ENCODE assay signal across 31 mouse cellular contexts in genomic region chr2:124507804-124508203, GRCm38 (mm10).
"Had no signal": no experiment of that assay in that cellular context is flagged by ENCODE, and none has a peak within 500 bp of the region (broad histone marks: within the 10 kb centered on the region; RNA-seq: fewer than 3 reads in every experiment).

No protein-coding gene starts in this region.

- H3K27ac ChIP-seq: limb, embryonic 10.5 days; limb, embryonic 12.5 days; limb, embryonic 13.5 days; limb, embryonic 15.5 days; liver, embryonic 12.5 days; liver, embryonic 13.5 days; liver, embryonic 14.5 days; liver, embryonic 15.5 days; lung, embryonic 15.5 days; macrophage; midbrain, embryonic 10.5 days; midbrain, embryonic 12.5 days; midbrain, embryonic 13.5 days; neural tube, embryonic 12.5 days; neural tube, embryonic 13.5 days had no signal

- ATAC-seq: liver, embryonic 12.5 days; liver, postnatal 0 days; lung, postnatal 0 days; midbrain, embryonic 13.5 days; midbrain, embryonic 16.5 days had no signal

- H3K4me3 ChIP-seq: limb, embryonic 10.5 days; limb, embryonic 12.5 days; limb, embryonic 13.5 days; limb, embryonic 15.5 days; liver, embryonic 12.5 days; liver, embryonic 13.5 days; liver, embryonic 15.5 days; lung, embryonic 15.5 days; megakaryocyte, embryonic 14.5 days; midbrain, embryonic 10.5 days; midbrain, embryonic 12.5 days; midbrain, embryonic 13.5 days; myocyte; neural tube, embryonic 12.5 days; neural tube, embryonic 13.5 days had no signal

- H3K9ac ChIP-seq: limb, embryonic 12.5 days; limb, embryonic 13.5 days; limb, embryonic 15.5 days; liver, embryonic 12.5 days; liver, embryonic 13.5 days; liver, embryonic 14.5 days; liver, embryonic 15.5 days; liver, postnatal 0 days; lung, embryonic 14.5 days; lung, embryonic 15.5 days; midbrain, embryonic 12.5 days; midbrain, embryonic 13.5 days; neural tube, embryonic 12.5 days; neural tube, embryonic 13.5 days had no signal

- H3K4me1 ChIP-seq: limb, embryonic 10.5 days; limb, embryonic 12.5 days; limb, embryonic 13.5 days; limb, embryonic 15.5 days; liver, embryonic 12.5 days; liver, embryonic 13.5 days; liver, embryonic 15.5 days; lung, embryonic 15.5 days; megakaryocyte, embryonic 14.5 days had no signal

- H3K4me2 ChIP-seq: limb, embryonic 12.5 days; limb, embryonic 13.5 days; limb, embryonic 15.5 days; liver, embryonic 11.5 days; liver, embryonic 12.5 days; liver, embryonic 13.5 days; liver, embryonic 15.5 days; lung, embryonic 14.5 days; lung, embryonic 15.5 days; midbrain, embryonic 12.5 days; midbrain, embryonic 13.5 days; neural tube, embryonic 12.5 days; neural tube, embryonic 13.5 days had no signal

- H3K9me3 ChIP-seq: limb, embryonic 10.5 days; limb, embryonic 12.5 days; limb, embryonic 13.5 days; limb, embryonic 15.5 days; liver, embryonic 12.5 days; liver, embryonic 13.5 days; liver, embryonic 15.5 days; lung, embryonic 15.5 days; megakaryocyte, embryonic 14.5 days; midbrain, embryonic 10.5 days; midbrain, embryonic 12.5 days; midbrain, embryonic 13.5 days; neural tube, embryonic 12.5 days; neural tube, embryonic 13.5 days had no signal

- H3K36me3 ChIP-seq: limb, embryonic 10.5 days; limb, embryonic 12.5 days; limb, embryonic 13.5 days; limb, embryonic 15.5 days; liver, embryonic 12.5 days; liver, embryonic 13.5 days; liver, embryonic 15.5 days; lung, embryonic 15.5 days; midbrain, embryonic 10.5 days; midbrain, embryonic 12.5 days; midbrain, embryonic 13.5 days; neural tube, embryonic 12.5 days; neural tube, embryonic 13.5 days had no signal

- H3K27me3 ChIP-seq: limb, embryonic 12.5 days; limb, embryonic 13.5 days; limb, embryonic 15.5 days; liver, embryonic 12.5 days; liver, embryonic 13.5 days; liver, embryonic 15.5 days; lung, embryonic 15.5 days; megakaryocyte, embryonic 14.5 days; neural tube, embryonic 12.5 days; neural tube, embryonic 13.5 days had no signal

- DNase-seq: left cerebral cortex, postnatal 4 days; liver; liver, embryonic 13.5 days; liver, postnatal 0 days; lung, adult 18-20 months; lung, adult 2 months; lung, embryonic 14.5 days; lung, postnatal 10 days; lung, postnatal 14 days; lung, postnatal 36 days; lung, postnatal 4 days; midbrain, embryonic 14.5 days had no signal
